17 mouse cellular contexts compared by ENCODE assay signal in genomic region chr16:29174831-29175350, GRCm38 (mm10). TPM values are rescaled to one million over a fixed set of nuclear protein-coding genes. Genes with fewer than 3 reads are reported as not detected.
DNase-seq lines count a peak whose midpoint lies in the region; TF ChIP-seq lines count a peak whose summit lies in the region.
"Had no signal": no experiment of that assay in that cellular context is flagged by ENCODE, and none has a peak within 500 bp of the region (broad histone marks: within the 10 kb centered on the region; RNA-seq: fewer than 3 reads in every experiment).

No protein-coding gene starts in this region.

- H3K27ac ChIP-seq in liver, adult 2 months (replicated peaks; ENCODE audit: insufficient read depth, low read depth, low read length), result no peak overlapping the region
- H3K27ac ChIP-seq: hindbrain, embryonic 13.5 days; midbrain, embryonic 12.5 days; neural tube, embryonic 12.5 days had no signal

- no peak for TF ChIP-seq CTCF in liver, adult 2 months (IDR thresholded peaks at IDR 0.05; ENCODE audit: low read depth, low read length)

- WGBS in liver, adult 2 months, result 33% methylated on average over 6 of the region's 6 CpGs
- WGBS in large intestine, adult 2 months, result 19% methylated on average over 6 of the region's 6 CpGs

- H3K79me2 ChIP-seq in liver, adult 2 months (ENCODE audit: control insufficient read depth, insufficient read depth, low read length), result no peaks in the 10 kb centered on the region

- no peak overlapping the region for H3K4me3 ChIP-seq in liver, adult 2 months (ENCODE audit: insufficient read depth, low read depth, low read length)
- H3K4me3 ChIP-seq: hindbrain, embryonic 13.5 days; midbrain, embryonic 12.5 days; neural tube, embryonic 12.5 days had no signal

- peak; percentile 14 for DNase-seq in adrenal gland, postnatal 14 days
- no peak for DNase-seq in adrenal gland, postnatal 25 days
- DNase-seq in liver, adult 2 months (ENCODE audit: extremely low read depth, low read depth, low spot score), result peak; percentile 69
- DNase-seq in liver (no peak), adipocyte (ENCODE audit: low spot score) (peak; percentile 24)
- DNase-seq in large intestine, adult 2 months (ENCODE audit: low read depth, low spot score), result peak; percentile 28
- DNase-seq in cerebellum, adult 9-10 months, result no peak
- no peak for DNase-seq in cerebellum, adult 8-10 months
- DNase-seq: cerebellum, adult 11 months; gastrocnemius, postnatal 25 days; kidney, postnatal 25 days; layer of hippocampus, postnatal 36 days; thymus, postnatal 36 days had no signal

- no peak overlapping the region for H3K9ac ChIP-seq in liver, adult 2 months (ENCODE audit: low read depth, low read length)
- H3K9ac ChIP-seq: hindbrain, embryonic 13.5 days; midbrain, embryonic 12.5 days; neural tube, embryonic 12.5 days had no signal

- H3K36me3 ChIP-seq in liver, adult 2 months (ENCODE audit: control insufficient read depth, insufficient read depth, low read length), result no peaks in the 10 kb centered on the region
- H3K36me3 ChIP-seq: hindbrain, embryonic 13.5 days; midbrain, embryonic 12.5 days; neural tube, embryonic 12.5 days had no signal

- TF ChIP-seq POLR2A in liver, adult 2 months (IDR thresholded peaks at IDR 0.05; ENCODE audit: extremely low read depth, insufficient read depth, low read length), result no peak

- no peaks in the 10 kb centered on the region for H3K4me1 ChIP-seq in liver, adult 2 months (ENCODE audit: control insufficient read depth, insufficient read depth, low read length)
- H3K4me1 ChIP-seq: hindbrain, embryonic 13.5 days; midbrain, embryonic 12.5 days; neural tube, embryonic 12.5 days had no signal

- no peaks in the 10 kb centered on the region for H3K27me3 ChIP-seq in liver, adult 2 months (ENCODE audit: control insufficient read depth, insufficient read depth, low read length)
- H3K27me3 ChIP-seq: hindbrain, embryonic 13.5 days; midbrain, embryonic 12.5 days; neural tube, embryonic 12.5 days had no signal

RNA-seq across cellular contexts. Expression of gene Hrasls, which starts 34.6 kb away (rescaled TPM):
- 1.0 TPM in 2 replicates for total RNA-seq in adrenal gland, postnatal 14 days (2021)
- total RNA-seq in adrenal gland, postnatal 25 days (2021), result 4.3 and 6.8 TPM in 2 replicates
- 0.07 and 0.09 TPM in 2 replicates for total RNA-seq in liver, adult 2 months (2014; rRNA removed)
- not detected in 2 replicates for polyA plus RNA-seq in liver, adult 2 months (2012; rRNA removed)
- 0.78 and 1.4 TPM in 2 replicates for polyA plus RNA-seq in large intestine, adult 2 months (2012; rRNA removed)
- polyA plus RNA-seq: liver, embryonic 16.5 days had no signal

Comparison
In these comparisons a context has a peak if more than half of its experiments do, and no peak if none do; other contexts are left out.
1. DNase-seq: peak in adrenal gland, postnatal 14 days (single experiment), liver, adult 2 months (single experiment), adipocyte (single experiment) and large intestine, adult 2 months (single experiment); none in adrenal gland, postnatal 25 days (single experiment), liver (single experiment), cerebellum, adult 9-10 months (single experiment) and cerebellum, adult 8-10 months (single experiment).